In the genomic region with DNA sequence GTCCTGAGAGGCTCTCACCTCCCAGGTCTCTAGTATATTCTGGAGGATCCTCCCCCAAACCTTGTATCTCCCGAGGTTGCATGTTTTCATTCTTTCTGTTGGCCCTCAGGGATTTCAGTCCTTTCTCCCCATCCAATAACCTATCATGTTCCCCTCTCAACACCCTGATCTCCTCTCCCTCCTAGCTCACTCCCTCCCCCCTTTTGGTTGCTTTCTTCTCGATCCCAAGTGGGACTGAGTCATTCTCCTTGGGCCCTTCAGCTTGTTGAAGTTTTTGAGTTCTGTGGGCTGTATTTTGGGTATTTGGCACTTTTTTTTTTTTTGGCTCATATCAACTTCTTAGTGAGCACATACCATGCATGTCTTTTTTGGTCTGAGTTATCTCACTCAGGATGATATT, we compare ENCODE assay signal across 26 mouse cellular contexts. TPM values are rescaled to one million over a fixed set of nuclear protein-coding genes. Genes with fewer than 3 reads are reported as not detected.
DNase-seq lines count a peak whose midpoint lies in the region; ATAC-seq lines count a peak whose summit lies in the region.
"Had no signal": no experiment of that assay in that cellular context is flagged by ENCODE, and none has a peak within 500 bp of the region (broad histone marks: within the 10 kb centered on the region; RNA-seq: fewer than 3 reads in every experiment).

No protein-coding gene starts in this region.

- H3K9ac ChIP-seq in heart, embryonic 11.5 days (ENCODE audit: low read depth, low read length), result no peak overlapping the region
- H3K9ac ChIP-seq: embryonic facial prominence, embryonic 12.5 days; forebrain, embryonic 12.5 days had no signal

- H3K4me1 ChIP-seq in heart, embryonic 11.5 days (ENCODE audit: control insufficient read depth, insufficient read depth, low read length), result no peaks in the 10 kb centered on the region
- H3K4me1 ChIP-seq: embryonic facial prominence, embryonic 12.5 days; forebrain, embryonic 10.5 days; forebrain, embryonic 12.5 days had no signal

- H3K4me2 ChIP-seq in heart, embryonic 11.5 days, result no peak overlapping the region
- H3K4me2 ChIP-seq: embryonic facial prominence, embryonic 12.5 days; forebrain, embryonic 12.5 days had no signal

- no peaks in the 10 kb centered on the region for H3K9me3 ChIP-seq in heart, embryonic 11.5 days (replicated peaks; ENCODE audit: control insufficient read depth, low read length)
- H3K9me3 ChIP-seq: embryonic facial prominence, embryonic 10.5 days; embryonic facial prominence, embryonic 12.5 days; forebrain, embryonic 10.5 days; forebrain, embryonic 12.5 days; G1E had no signal

- H3K4me3 ChIP-seq in heart, embryonic 11.5 days (ENCODE audit: low read depth, low read length), result no peak overlapping the region
- H3K4me3 ChIP-seq: embryonic facial prominence, embryonic 10.5 days; embryonic facial prominence, embryonic 12.5 days; erythroblast, embryonic 14.5 days; forebrain, embryonic 10.5 days; forebrain, embryonic 12.5 days had no signal

- H3K36me3 ChIP-seq in heart, embryonic 11.5 days (ENCODE audit: control insufficient read depth, insufficient read depth, low read length), result no peaks in the 10 kb centered on the region
- H3K36me3 ChIP-seq: embryonic facial prominence, embryonic 10.5 days; embryonic facial prominence, embryonic 12.5 days; forebrain, embryonic 10.5 days; forebrain, embryonic 12.5 days; G1E had no signal

- H3K27ac ChIP-seq in heart, embryonic 11.5 days (ENCODE audit: low read depth, low read length), result no peak overlapping the region
- H3K27ac ChIP-seq: embryonic facial prominence, embryonic 10.5 days; embryonic facial prominence, embryonic 12.5 days; forebrain, embryonic 10.5 days; forebrain, embryonic 12.5 days had no signal

- DNase-seq in heart, adult 11 months, result peak; percentile 91
- DNase-seq in 3T3-L1 (ENCODE audit: low read depth, low spot score) (peak; percentile 52), NIH3T3 (ENCODE audit: low read depth) (peak; percentile 20), ZHBTc4 (ENCODE audit: low read depth, low spot score) (peak; percentile 17)
- DNase-seq in gastrocnemius, postnatal 36 days, result no peak
- no peak for DNase-seq in spleen, postnatal 36 days (ENCODE audit: low spot score in 2 of 2)
- no peak for DNase-seq in Muller cell, postnatal 12 days (ENCODE audit: inconsistent ontology term)
- DNase-seq: adrenal gland, adult 8-10 months; adrenal gland, postnatal 14 days; adrenal gland, postnatal 36 days; cerebellum, adult 11 months; cerebellum, adult 18-20 months; cerebellum, adult 8-10 months; cerebellum, adult 9-11 months; cerebellum, postnatal 25 days had no signal

- no peaks in the 10 kb centered on the region for H3K27me3 ChIP-seq in heart, embryonic 11.5 days (ENCODE audit: control insufficient read depth, insufficient read depth, low read length)
- H3K27me3 ChIP-seq: embryonic facial prominence, embryonic 12.5 days; forebrain, embryonic 12.5 days; Patski had no signal

- WGBS in heart, embryonic 11.5 days (ENCODE audit: insufficient replicate concordance), result 55% methylated on average over 2 of the region's 2 CpGs

- intact Hi-C loops in gastrocnemius, postnatal 36 days (cut with DNase I), result no loop called here

- ATAC-seq in heart, embryonic 11.5 days (replicated peaks; ENCODE audit: insufficient number of reproducible peaks, low FRiP score, low TSS enrichment), result no peak
- ATAC-seq: activated CD4-positive, CD25-positive, alpha-beta regulatory T cell, adult 4 months; forebrain, embryonic 14.5 days; forebrain, embryonic 16.5 days; Patski had no signal

RNA-seq across cellular contexts. Expression of a gene that starts 47.8 kb away (rescaled TPM):
- 316 and 413 TPM in 2 replicates for polyA plus RNA-seq in heart, embryonic 11.5 days (2014; fragmentation: Nextera tagmentation; extraction: Ambion mirVana)
- total RNA-seq in gastrocnemius, postnatal 36 days (2021), result 100 to 1,000 TPM; 366 to 551 TPM
- polyA plus RNA-seq: activated CD4-positive, CD25-positive, alpha-beta regulatory T cell, adult 4 months; G1E had no signal

Comparison
In these comparisons a context has a peak if more than half of its experiments do, and no peak if none do; other contexts are left out.
1. DNase-seq: peak in heart, adult 11 months (single experiment), 3T3-L1 (single experiment), NIH3T3 (single experiment) and ZHBTc4 (single experiment); none in gastrocnemius, postnatal 36 days (0 of 2), spleen, postnatal 36 days (0 of 2) and Muller cell, postnatal 12 days (single experiment).